Mouse (Mus musculus) embryonic fibroblast, embryonic 13.5 days (primary cell): ENCODE measurements around the gene Csf2rb2. TPM values are rescaled to one million over a fixed set of nuclear protein-coding genes. Genes with fewer than 3 reads are reported as not detected.
"Not testable (repeated sequence)": the region's sequence is repeated elsewhere in the genome, so short reads cannot be mapped to it uniquely, and the experiment has no call there.

ENCODE experiments used
- H3K27ac ChIP-seq: 2 replicates; pipeline ENCODE4 v1.5.1; 2012; ENCODE audit warnings: low read length, control low read depth, inconsistent platforms; ENCODE audit not compliant: insufficient read depth
- H3K4me1 ChIP-seq: 2 replicates; pipeline ENCODE4 v1.6.1; 2011; ENCODE audit warnings: low read length; ENCODE audit not compliant: control insufficient read depth, insufficient read depth
- H3K4me3 ChIP-seq: 2 replicates; pipeline ENCODE4 v1.5.1; 2011; ENCODE audit warnings: mild to moderate bottlenecking, control low read depth, low read length; ENCODE audit not compliant: insufficient read depth
- CTCF ChIP-seq: IDR thresholded peaks from 2 replicates; pipeline ENCODE4 v1.5.1; 2011; ENCODE audit warnings: mild to moderate bottlenecking, control low read depth, low read length, moderate library complexity, borderline replicate concordance; ENCODE audit not compliant: insufficient read depth
- POLR2A ChIP-seq: IDR thresholded peaks from 2 replicates; pipeline ENCODE4 v1.6.1; 2011; ENCODE audit warnings: low read depth, mild to moderate bottlenecking, control low read depth, low read length, moderate library complexity
- polyA plus RNA-seq: library from polyadenylated mRNA; stranded (reverse); fragments of >200 nt; gene quantifications from 2 replicates; pipeline ENCODE4 v1.2.4, GENCODE M21; 2011; ENCODE audit warnings: low read depth; ENCODE audit not compliant: missing spikeins, insufficient read length

The Csf2rb2 gene
- polyA plus RNA-seq, 1 experiment, result 0.30 TPM

DNA sequence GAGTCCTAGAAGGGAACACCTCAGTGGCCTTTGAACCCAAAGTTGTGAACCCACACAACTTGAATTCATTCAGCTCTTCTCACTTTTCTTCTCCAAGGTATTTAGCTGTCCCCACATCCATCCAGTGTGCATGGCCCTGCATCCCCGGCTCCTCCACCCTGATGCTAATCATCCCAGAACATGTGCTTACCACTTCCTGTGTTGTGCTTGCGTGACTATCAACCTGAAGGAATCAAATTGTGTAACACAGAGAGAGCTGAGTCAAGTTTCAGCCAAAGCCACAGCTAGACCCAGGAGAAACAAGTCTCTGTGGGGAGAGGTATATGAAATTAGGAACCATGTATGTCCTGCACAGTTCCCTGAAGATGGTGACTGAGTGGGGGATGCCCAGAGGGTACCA lies 27.2 kb downstream of the Csf2rb2 start:
- Histone ChIP-seq H3K4me3 (no peak overlapping the region), H3K27ac (no peak overlapping the region), H3K4me1 (no peaks in the 10 kb centered on the region)
- TF ChIP-seq CTCF, result no peak
- no peak for TF ChIP-seq POLR2A

DNA sequence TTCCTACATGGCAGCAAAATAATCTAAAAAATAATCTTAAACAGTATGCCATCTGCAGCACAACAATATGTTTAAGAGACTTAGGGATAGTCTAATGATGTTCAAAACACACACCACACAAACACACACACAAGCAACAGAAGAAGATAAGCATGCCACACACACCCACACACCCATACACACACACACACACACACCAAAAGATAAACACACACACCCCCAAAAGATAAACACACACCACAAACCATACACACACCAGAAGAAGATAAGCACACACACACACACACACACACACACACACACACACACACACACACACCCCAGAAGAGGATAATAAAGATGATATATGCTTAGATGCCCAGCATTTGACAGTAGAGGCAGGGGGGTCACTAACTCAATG lies 34.3 kb downstream of the Csf2rb2 start:
- no peak overlapping the region for H3K27ac ChIP-seq
- TF ChIP-seq POLR2A (no peak), CTCF (no peak)
- H3K4me3 ChIP-seq, result no peak overlapping the region
- no peaks in the 10 kb centered on the region for H3K4me1 ChIP-seq

DNA sequence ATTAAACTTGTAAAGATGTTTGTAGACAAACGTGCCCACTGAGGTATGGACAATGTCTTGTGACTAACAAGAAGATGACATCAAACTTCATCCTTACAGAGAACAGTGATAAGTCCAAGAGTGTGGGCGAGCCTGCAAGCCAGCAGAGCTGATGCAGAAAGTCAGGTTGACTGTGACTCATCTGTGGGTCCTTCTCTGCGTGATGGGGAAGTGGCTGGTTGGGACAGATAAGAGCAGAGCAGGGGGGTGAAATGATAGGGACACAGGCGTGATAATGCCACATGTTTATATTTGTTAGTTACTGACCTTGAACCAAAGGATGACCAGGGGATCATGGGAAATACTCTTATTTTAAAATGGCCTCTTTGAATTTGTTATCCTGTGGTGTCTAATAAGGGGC lies 37.7 kb downstream of the Csf2rb2 start:
- no peak overlapping the region for H3K4me3 ChIP-seq
- TF ChIP-seq POLR2A (no peak), CTCF (no peak)
- no peak overlapping the region for H3K27ac ChIP-seq
- no peaks in the 10 kb centered on the region for H3K4me1 ChIP-seq

DNA sequence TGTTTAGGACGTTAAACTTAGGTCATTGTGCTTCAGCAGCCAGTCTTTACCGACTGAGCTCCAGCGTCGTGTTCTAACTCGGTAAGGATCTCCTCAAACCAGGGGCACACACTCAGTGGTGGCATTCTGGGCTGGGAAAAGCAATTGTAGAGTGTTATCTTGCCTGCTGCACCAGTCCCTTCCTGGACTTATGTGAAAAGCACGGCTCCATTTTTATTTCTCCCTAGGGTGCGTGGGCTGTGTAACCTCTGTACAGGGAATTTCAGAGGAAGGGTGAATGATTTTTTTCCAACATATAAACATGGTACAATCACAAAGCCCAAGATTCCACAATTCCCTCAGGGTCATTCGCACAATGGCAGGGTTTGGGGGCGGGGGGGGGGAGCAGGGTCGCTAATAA lies 38.1 kb downstream of the Csf2rb2 start:
- no peak overlapping the region for H3K4me3 ChIP-seq
- TF ChIP-seq CTCF, result no peak
- no peak for TF ChIP-seq POLR2A
- no peaks in the 10 kb centered on the region for H3K4me1 ChIP-seq
- no peak overlapping the region for H3K27ac ChIP-seq

DNA sequence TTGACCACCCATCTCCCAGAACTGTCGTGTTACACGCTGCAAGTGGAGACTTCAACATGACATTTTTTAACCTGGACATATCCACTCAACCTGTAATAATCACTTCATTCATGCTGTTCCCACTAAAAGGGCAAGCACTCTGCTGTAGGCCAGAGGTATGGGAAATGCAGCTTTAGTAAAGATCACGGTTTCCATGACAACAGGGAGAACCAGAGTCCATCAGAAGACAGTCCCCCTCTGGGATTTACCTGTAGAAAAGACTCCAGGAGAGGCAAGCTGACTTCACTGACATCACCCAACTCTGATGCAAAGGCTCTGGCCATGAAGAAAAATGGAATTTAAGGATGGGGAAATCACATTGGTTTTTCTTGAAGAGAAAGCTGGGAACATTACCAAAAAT lies 42.2 kb downstream of the Csf2rb2 start:
- no peak for TF ChIP-seq CTCF
- TF ChIP-seq POLR2A, result no peak
- no peak overlapping the region for H3K27ac ChIP-seq
- H3K4me1 ChIP-seq, result no peaks in the 10 kb centered on the region
- no peak overlapping the region for H3K4me3 ChIP-seq

DNA sequence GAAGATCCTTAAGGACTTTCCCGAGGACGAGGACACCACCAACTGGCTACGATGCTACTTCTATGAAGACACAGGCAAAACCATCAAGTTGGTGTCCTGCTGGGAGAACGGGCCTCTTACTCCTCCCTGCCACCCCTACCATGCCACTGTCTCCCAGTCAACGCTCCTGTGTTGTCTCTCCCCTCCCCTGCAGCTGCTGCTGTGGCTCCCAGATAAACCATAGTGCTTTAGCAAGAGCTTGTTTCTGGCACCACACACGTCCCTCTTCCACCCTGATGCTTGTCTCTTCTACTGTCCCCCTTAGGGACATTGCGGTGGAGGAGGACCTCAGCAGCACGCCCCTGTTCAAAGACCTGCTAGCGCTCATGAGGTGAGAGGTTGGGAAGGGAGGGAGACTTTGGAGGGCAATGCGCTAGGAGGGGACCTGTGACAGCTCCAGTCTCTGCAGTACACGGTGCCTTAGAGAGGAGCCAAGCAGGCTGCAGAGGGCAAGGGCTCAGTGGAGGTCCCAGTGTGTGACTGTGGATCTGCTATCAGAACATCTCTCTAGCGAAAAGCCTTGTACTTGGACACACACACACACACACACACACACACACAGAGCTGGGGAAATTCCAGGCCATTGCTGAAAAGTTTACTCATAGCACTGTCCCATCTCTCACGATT lies 44.7 kb downstream of the Csf2rb2 start:
- Histone ChIP-seq H3K27ac (no peak overlapping the region), H3K4me1 (no peaks in the 10 kb centered on the region), H3K4me3 (no peak overlapping the region)
- TF ChIP-seq POLR2A, result no peak

DNA sequence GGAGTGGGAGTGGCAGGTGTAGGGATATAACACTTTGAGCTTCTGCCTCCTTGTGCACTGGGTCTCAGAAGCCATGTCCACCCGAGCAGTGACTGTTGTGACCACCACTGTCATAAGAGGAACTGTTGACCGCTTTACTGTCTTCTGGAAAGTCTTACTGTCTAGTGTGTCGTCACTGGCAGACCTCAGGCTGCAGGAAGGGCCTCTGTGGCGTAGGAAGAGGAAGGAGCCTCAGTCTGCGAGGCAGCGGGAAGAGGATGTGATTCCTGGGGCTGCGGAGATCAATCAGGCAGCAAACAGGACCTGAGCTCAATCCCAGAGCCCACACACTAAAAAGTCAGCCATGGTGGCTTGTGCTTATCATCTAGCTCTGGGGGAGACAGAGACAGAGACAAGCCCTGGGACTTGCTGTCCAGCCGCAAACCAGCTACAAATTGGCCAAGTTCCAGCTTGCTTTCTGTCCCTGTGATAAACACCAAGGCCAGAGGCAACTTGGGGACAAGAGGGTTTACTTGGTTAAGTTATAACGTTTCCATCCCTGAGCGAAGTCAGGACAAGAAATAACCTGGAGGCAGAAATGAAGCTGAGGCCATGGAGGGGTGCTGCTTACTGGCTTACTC lies 47.2 kb downstream of the Csf2rb2 start:
- TF ChIP-seq CTCF, result no peak
- no peak for TF ChIP-seq POLR2A
- Histone ChIP-seq H3K4me3 (no peak overlapping the region), H3K4me1 (no peaks in the 10 kb centered on the region), H3K27ac (no peak overlapping the region)

DNA sequence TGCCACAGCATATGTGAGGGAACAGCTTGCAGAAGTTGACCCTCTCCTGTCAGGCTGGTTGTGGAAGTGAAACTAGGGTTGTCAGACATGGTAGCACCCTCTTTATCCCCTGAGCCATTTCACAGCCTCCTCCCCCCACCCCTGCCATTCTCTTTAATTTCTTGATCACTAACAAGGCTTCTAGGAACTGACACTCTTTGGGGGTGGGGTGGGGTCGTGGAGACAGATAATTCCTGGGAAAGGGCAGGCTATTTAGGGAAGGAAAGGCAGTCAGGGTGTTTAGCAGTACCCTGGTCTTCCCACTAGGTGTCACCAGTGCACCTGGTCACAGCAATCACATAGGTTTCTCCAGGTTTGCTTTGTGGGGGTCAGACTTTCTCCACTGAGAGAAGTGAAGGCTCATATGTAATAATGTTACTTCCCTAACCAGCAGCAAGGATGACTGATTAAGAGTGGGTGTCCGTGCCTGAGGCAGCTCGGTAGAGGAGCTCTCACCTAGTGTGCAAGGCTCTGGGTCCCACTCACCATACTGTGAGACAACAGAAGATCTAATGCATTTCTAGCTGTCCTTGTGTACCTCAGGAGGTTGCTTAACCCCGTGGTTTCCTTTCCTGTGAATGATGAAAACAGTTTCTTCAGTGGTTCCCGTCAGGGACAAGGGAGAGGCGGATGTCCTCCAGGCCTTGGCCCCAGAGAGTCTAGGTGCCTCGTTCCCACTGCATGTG lies 48.0 kb downstream of the Csf2rb2 start:
- H3K4me3 ChIP-seq, result no peak overlapping the region
- H3K27ac ChIP-seq, result no peak overlapping the region
- H3K4me1 ChIP-seq, result no peaks in the 10 kb centered on the region
- TF ChIP-seq CTCF (peak; percentile 77; the same call in 1 of the 2 replicates), POLR2A (no peak)

DNA sequence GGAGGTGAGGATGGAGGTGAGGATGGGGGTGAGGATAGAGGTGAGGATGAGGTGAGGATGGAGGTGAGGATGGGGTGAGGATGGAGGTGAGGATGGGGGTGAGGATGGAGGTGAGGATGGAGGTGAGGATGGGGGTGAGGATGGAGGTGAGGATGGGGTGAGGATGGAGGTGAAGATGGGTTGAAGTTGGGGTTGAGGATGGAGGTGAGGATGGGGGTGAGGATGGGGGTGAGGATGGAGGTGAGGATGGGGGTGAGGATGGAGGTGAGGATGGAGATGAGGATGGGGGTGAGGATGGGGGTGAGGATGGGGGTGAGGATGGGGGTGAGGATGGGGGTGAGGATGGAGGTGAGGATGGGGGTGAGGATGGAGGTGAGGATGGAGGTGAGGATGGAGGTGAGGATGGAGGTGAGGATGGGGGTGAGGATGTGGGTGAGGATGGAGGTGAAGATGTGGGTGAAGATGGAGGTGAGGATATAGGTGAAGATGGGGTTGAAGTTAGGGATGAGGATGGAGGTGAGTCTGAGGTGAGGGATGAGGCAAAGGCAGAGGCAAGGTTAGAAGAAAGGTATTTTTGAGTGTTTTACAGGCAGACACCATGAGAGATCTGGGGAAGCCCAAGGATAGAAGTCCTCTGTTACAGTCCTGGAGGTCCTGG lies 48.8 kb downstream of the Csf2rb2 start:
- H3K4me1 ChIP-seq, H3K27ac ChIP-seq, H3K4me3 ChIP-seq: not testable (repeated sequence)

DNA sequence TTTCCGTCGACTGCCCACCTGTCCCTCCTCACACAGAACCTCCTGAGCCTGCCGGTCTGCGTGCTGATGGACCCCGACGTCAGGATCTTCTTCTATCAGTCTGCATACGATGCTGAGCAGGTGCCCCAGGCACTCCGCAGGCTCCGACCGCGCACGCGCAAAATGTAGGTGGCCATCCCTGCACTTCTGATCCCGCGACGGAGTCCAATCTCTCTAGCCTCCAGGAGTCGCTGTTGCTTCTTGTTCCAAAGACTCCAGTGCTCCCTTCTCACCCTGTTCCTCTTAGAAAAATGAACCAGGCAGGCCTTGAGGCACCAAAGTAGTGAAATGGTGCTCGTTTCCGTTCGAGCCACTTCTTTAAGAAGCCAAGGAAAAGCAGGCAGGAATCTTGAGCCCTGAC lies 50.8 kb downstream of the Csf2rb2 start:
- H3K4me1 ChIP-seq, result no peaks in the 10 kb centered on the region
- H3K4me3 ChIP-seq, result no peak overlapping the region
- H3K27ac ChIP-seq, result no peak overlapping the region
- TF ChIP-seq POLR2A (no peak), CTCF (no peak)
